Mouse (Mus musculus) midbrain, embryonic 16.5 days (tissue): Measurements from ENCODE around the gene Defb11. TPM values are rescaled to one million over a fixed set of nuclear protein-coding genes. Genes with fewer than 3 reads are reported as not detected.
"Not testable (repeated sequence)": the region's sequence is repeated elsewhere in the genome, so short reads cannot be mapped to it uniquely, and the experiment has no call there.

ENCODE experiments used
- ATAC-seq: fragments of 200-750 bp; cut with Nextera tagmentation; 2 replicates; pipeline ENCODE4 v1.8.0; 2017; ENCODE audit warnings: moderate TSS enrichment
- H3K27ac ChIP-seq: fragments of 300-500 bp; sonication (generic); 2 replicates; pipeline ENCODE4 v1.5.1; 2014; ENCODE audit warnings: mild to moderate bottlenecking, low read length, mixed read lengths
- H3K27me3 ChIP-seq: fragments of 300-500 bp; sonication (generic); 2 replicates; pipeline ENCODE4 v1.6.1; 2014; ENCODE audit warnings: low read depth, low read length, mixed read lengths; ENCODE audit not compliant: control insufficient read depth, insufficient read depth
- H3K36me3 ChIP-seq: fragments of 300-500 bp; sonication (generic); 2 replicates; pipeline ENCODE4 v1.6.1; 2014; ENCODE audit warnings: mild to moderate bottlenecking, low read length, moderate library complexity, mixed read lengths; ENCODE audit not compliant: control insufficient read depth, insufficient read depth
- H3K4me1 ChIP-seq: fragments of 300-500 bp; sonication (generic); 2 replicates; pipeline ENCODE4 v1.6.1; 2014; ENCODE audit warnings: mild to moderate bottlenecking, low read length, mixed read lengths; ENCODE audit not compliant: control insufficient read depth, insufficient read depth
- H3K4me2 ChIP-seq: fragments of 300-500 bp; sonication (generic); 2 replicates; pipeline ENCODE4 v1.6.1; 2014; ENCODE audit warnings: mild to moderate bottlenecking, low read length, mixed read lengths
- H3K4me3 ChIP-seq: fragments of 300-500 bp; sonication (generic); 2 replicates; pipeline ENCODE4 v1.5.1; 2014; ENCODE audit warnings: low read depth, mild to moderate bottlenecking, low read length, moderate library complexity, mixed read lengths
- H3K9ac ChIP-seq: fragments of 300-500 bp; sonication (generic); 2 replicates; pipeline ENCODE4 v1.6.1; 2014; ENCODE audit warnings: low read depth, low read length, mixed read lengths
- H3K9me3 ChIP-seq: fragments of 300-500 bp; sonication (generic); replicated peaks from 2 replicates; pipeline ENCODE4 v1.6.1; 2014; ENCODE audit warnings: mild to moderate bottlenecking, low read length, mixed read lengths; ENCODE audit not compliant: control insufficient read depth, poor library complexity, severe bottlenecking
- WGBS: fragments of 180-500 bp; shearing (Covaris S2); extraction: QIAGEN DNeasy Blood & Tissue Kit; methylation state at CpG from one replicate; pipeline ENCODE4 v1.1.7; 2014; 5-methylcytosine and 5-hydroxymethylcytosine counted together
- polyA plus RNA-seq: library from polyadenylated mRNA; unstranded; fragments of >200 nt; fragmentation: Nextera tagmentation; extraction: Ambion mirVana; gene quantifications from 2 replicates; pipeline ENCODE4 v1.2.1, GENCODE M21; 2015

Gene Defb11
- polyA plus RNA-seq, 1 experiment from 2014 or later, result 5.6 TPM

- Histone ChIP-seq H3K36me3 (no peaks in the 10 kb centered on the region), H3K9me3 (no peaks in the 10 kb centered on the region), H3K9ac (no peak overlapping the region), H3K27ac (no peak overlapping the region), H3K4me3 (no peak overlapping the region), H3K4me1 (no peaks in the 10 kb centered on the region), H3K27me3 (no peaks in the 10 kb centered on the region), H3K4me2 (no peak overlapping the region)
- 5% methylated on average over 1 of the region's 1 CpGs for WGBS
- ATAC-seq, result no peak
Observed at GRCm38 (mm10) chr8:21911931-21912330, 5.7 kb upstream of the Defb11 start.

- not testable (repeated sequence) for H3K4me1 ChIP-seq, H3K9ac ChIP-seq, H3K36me3 ChIP-seq, H3K27ac ChIP-seq, H3K9me3 ChIP-seq, H3K4me2 ChIP-seq, H3K4me3 ChIP-seq, ATAC-seq, H3K27me3 ChIP-seq
Observed at GRCm38 (mm10) chr8:21885321-21885720, 20.9 kb downstream of the Defb11 start, which contains the start of gene Defb9. TSS of gene Defb9 (minus strand) at chr8:21885421.

GRCm38 (mm10) chr8:21858586-21858985, 47.6 kb downstream of the Defb11 start, which contains the start of gene Defb10:
TSS of gene Defb10 (plus strand) at chr8:21858901.
- H3K4me2 ChIP-seq, ATAC-seq, H3K4me1 ChIP-seq, H3K9me3 ChIP-seq, H3K27ac ChIP-seq, H3K36me3 ChIP-seq, H3K9ac ChIP-seq, H3K4me3 ChIP-seq, H3K27me3 ChIP-seq: not testable (repeated sequence)
- WGBS, result 19% methylated on average over 1 of the region's 1 CpGs

Other genes with a start within 250 kb of the Defb11 start
- gene Defa34, start 240.6 kb downstream of the Defb11 start, polyA plus RNA-seq, result not detected in 2 replicates
- gene AY761184, start 202.8 kb downstream of the Defb11 start, polyA plus RNA-seq, result not detected in 2 replicates
- gene Defa24, start 171.9 kb downstream of the Defb11 start, polyA plus RNA-seq, result not detected in 2 replicates
- gene Defb50, start 82.9 kb downstream of the Defb11 start, polyA plus RNA-seq, result not detected in 2 replicates
- gene Defb2, start 66.5 kb downstream of the Defb11 start, polyA plus RNA-seq, result not detected in 2 replicates
- not detected in 2 replicates for gene Defb10, start 47.5 kb downstream of the Defb11 start, polyA plus RNA-seq
- not detected in 2 replicates for gene Defb9, start 21.0 kb downstream of the Defb11 start, polyA plus RNA-seq
- gene Defb15, start 26.3 kb upstream of the Defb11 start, polyA plus RNA-seq, result not detected in 2 replicates
- not detected in 2 replicates for gene Defb35, start 31.9 kb upstream of the Defb11 start, polyA plus RNA-seq
- gene Defb13, start 40.4 kb upstream of the Defb11 start, polyA plus RNA-seq, result not detected in 2 replicates
- not detected in 2 replicates for gene Fam90a1a, start 52.3 kb upstream of the Defb11 start, polyA plus RNA-seq
- not detected in 2 replicates for gene Ccdc70, start 63.4 kb upstream of the Defb11 start, polyA plus RNA-seq
- 1.5 and 1.6 TPM in 2 replicates for gene Atp7b, start 153.9 kb upstream of the Defb11 start, polyA plus RNA-seq
- gene Alg11, start 154.3 kb upstream of the Defb11 start, polyA plus RNA-seq, result 44.5 and 49.6 TPM in 2 replicates
- 1.0 and 1.3 TPM in 2 replicates for gene Nek5, start 218.6 kb upstream of the Defb11 start, polyA plus RNA-seq